Mouse (Mus musculus): Measurements from ENCODE around the gene Lrrc29.

DNA sequence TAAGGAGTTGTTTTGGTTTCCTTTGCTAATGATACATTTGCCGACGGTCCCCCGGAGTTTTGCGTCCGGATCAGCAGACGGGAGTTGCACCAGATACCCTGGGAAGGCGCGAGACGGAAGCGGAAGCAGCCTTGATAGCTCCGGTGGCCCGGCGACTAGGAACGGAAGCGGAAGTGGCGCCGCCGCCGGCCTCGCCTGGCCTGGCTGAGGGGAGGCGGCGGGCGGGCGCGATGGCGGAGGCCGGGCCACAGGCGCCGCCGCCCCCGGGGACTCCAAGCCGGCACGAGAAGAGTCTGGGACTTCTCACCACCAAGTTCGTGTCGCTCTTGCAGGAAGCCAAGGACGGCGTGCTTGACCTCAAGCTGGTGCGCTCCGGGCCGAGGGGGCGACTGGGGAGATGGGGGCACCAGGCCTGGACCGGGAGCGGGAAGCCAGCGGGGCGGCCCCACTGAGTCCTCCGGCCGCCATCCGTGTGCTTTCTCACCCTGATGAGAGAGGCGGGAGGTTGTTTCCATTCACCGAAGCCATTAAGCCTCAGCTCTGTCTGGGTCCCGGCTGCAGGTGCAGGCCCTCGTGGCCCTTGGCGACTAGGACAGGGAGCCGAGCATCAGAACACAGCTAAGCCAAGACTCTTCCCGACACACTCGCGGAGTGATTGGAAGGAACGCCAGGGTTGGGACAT is 28.4 kb downstream of the Lrrc29 start, which contains the start of gene E2f4:
- TF ChIP-seq CTCF (IDR thresholded peaks at IDR 0.05; ENCODE audit: borderline replicate concordance, control insufficient read depth, extremely low read depth, insufficient read depth, low read length, poor library complexity) = no peak
- TF ChIP-seq POLR2A (IDR thresholded peaks at IDR 0.05; ENCODE audit: control insufficient read depth, extremely low read depth, insufficient read depth, low read length, poor library complexity) = peak; percentile 82

Data from thymus, adult 2 months (tissue).